Mouse (Mus musculus) midbrain, postnatal 0 days (tissue): ENCODE data around the gene Mcat. TPM values are rescaled to one million over a fixed set of nuclear protein-coding genes. Genes with fewer than 3 reads are reported as not detected.
"Not testable (repeated sequence)": the region's sequence is repeated elsewhere in the genome, so short reads cannot be mapped to it uniquely, and the experiment has no call there.

Experiments
- ATAC-seq: fragments of 200-750 bp; cut with Nextera tagmentation; 2 replicates; pipeline ENCODE4 v1.8.0; 2017; ENCODE audit warnings: moderate number of reproducible peaks, mild to moderate bottlenecking, moderate TSS enrichment, moderate library complexity; ENCODE audit not compliant: low FRiP score
- DNase-seq: peaks from one replicate; pipeline ENCODE4 v3.0.0-alpha.2; 2015; ENCODE audit warnings: low spot score
- H3K27ac ChIP-seq: fragments of 300-500 bp; sonication (generic); 2 replicates; pipeline ENCODE4 v1.5.1; 2014; ENCODE audit warnings: low read depth, mild to moderate bottlenecking, low read length, mixed read lengths
- H3K27me3 ChIP-seq: fragments of 300-500 bp; sonication (generic); 2 replicates; pipeline ENCODE4 v1.6.1; 2014; ENCODE audit warnings: low read length, control low read depth, mixed read lengths; ENCODE audit not compliant: insufficient read depth
- H3K36me3 ChIP-seq: fragments of 300-500 bp; sonication (generic); 2 replicates; pipeline ENCODE4 v1.6.1; 2014; ENCODE audit warnings: low read length, control low read depth, mixed read lengths; ENCODE audit not compliant: insufficient read depth
- H3K4me1 ChIP-seq: fragments of 300-500 bp; sonication (generic); 2 replicates; pipeline ENCODE4 v1.6.1; 2014; ENCODE audit warnings: mild to moderate bottlenecking, control low read depth, antibody characterized with exemption, low read length, mixed read lengths; ENCODE audit not compliant: insufficient read depth
- H3K4me2 ChIP-seq: fragments of 300-500 bp; sonication (generic); 2 replicates; pipeline ENCODE4 v1.6.1; 2014; ENCODE audit warnings: low read depth, mild to moderate bottlenecking, low read length, mixed read lengths; ENCODE audit not compliant: poor library complexity, severe bottlenecking
- H3K4me3 ChIP-seq: fragments of 300-500 bp; sonication (generic); 2 replicates; pipeline ENCODE4 v1.5.1; 2014; ENCODE audit warnings: low read depth, mild to moderate bottlenecking, low read length, moderate library complexity
- H3K9ac ChIP-seq: fragments of 300-500 bp; sonication (generic); replicated peaks from 2 replicates; pipeline ENCODE4 v1.6.1; 2014; ENCODE audit warnings: mild to moderate bottlenecking, low read length, moderate library complexity, mixed read lengths; ENCODE audit not compliant: poor library complexity, severe bottlenecking
- H3K9me3 ChIP-seq: fragments of 300-500 bp; sonication (generic); 2 replicates; pipeline ENCODE4 v1.6.1; 2016; ENCODE audit warnings: low read length, control low read depth
- CTCF ChIP-seq: IDR thresholded peaks from 2 replicates; pipeline ENCODE4 v1.5.1; 2016; ENCODE audit warnings: antibody characterized with exemption, mild to moderate bottlenecking
- WGBS: fragments of 180-500 bp; shearing (Covaris S2); extraction: QIAGEN DNeasy Blood & Tissue Kit; methylation state at CpG from one replicate; pipeline ENCODE4 v1.1.7; 2014; 5-methylcytosine and 5-hydroxymethylcytosine counted together
- polyA plus RNA-seq: library from polyadenylated mRNA; unstranded; fragments of >200 nt; fragmentation: Nextera tagmentation; extraction: Ambion mirVana; gene quantifications from 2 replicates; pipeline ENCODE4 v1.2.1, GENCODE M21; 2015
- total RNA-seq: library from RNA; depleted of rRNA; stranded (reverse); fragments of >200 nt; gene quantifications from 2 replicates; pipeline ENCODE4 v1.2.3, GENCODE M21; 2014

Gene Mcat
- total and polyA plus RNA-seq, 2 experiments from 2014 or later = 34.6 to 43.9 TPM

DNA sequence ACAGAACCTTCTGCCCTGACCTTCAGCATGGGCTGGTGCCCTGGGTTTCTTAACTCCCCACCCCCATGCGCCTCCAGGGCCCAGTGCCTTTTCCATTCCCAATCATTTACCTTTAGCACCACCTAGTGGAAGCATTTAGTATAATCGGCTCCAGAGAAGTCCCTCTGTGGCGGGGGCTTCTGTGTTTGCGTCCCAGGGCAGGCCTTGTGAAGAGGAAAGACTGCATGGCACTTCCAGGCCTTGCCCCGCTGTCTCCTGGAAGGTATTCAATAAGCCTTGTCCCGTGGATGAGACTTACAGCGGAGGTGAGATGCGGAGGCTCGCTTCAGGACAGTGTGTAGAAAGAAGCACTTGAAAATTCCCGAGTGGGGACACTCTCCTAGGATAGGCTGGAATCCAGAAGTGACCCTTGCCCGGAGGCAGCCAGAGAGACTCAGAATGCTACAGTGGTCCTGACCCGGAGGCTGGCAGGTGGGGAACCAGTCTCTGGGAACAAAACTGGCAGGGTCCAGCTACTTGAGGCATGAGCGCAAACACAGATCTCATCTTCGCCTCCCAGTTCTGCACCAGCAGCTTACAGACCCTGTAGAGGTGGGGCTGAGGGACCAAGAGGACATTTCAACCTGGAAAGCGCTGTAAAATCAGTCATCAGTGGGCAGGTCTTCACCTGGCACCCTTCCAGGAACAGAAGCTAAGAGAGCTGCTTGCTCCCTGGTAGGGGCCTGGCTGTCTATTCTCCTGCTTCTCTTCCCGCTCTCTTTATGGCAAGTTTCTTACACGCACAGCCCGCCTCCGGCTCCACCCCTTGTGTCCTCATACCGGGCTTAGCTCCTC lies 45.2 kb downstream of the Mcat start:
- Histone ChIP-seq H3K36me3 (no peaks in the 10 kb centered on the region), H3K27ac (no peak overlapping the region), H3K27me3 (no peaks in the 10 kb centered on the region), H3K4me2 (peak overlapping the region; percentile 28; the same call in 1 of the 2 replicates), H3K4me3 (no peak overlapping the region), H3K9me3 (no peaks in the 10 kb centered on the region), H3K4me1 (no peaks in the 10 kb centered on the region), H3K9ac (no peak overlapping the region)
- DNase-seq = peak; percentile 84
- TF ChIP-seq CTCF = peak; percentile 89
- WGBS = 33% methylated on average over 20 of the region's 20 CpGs
- 0 out of 2 replicates have a peak, but pooled peaks have one; percentile 34 for ATAC-seq

DNA sequence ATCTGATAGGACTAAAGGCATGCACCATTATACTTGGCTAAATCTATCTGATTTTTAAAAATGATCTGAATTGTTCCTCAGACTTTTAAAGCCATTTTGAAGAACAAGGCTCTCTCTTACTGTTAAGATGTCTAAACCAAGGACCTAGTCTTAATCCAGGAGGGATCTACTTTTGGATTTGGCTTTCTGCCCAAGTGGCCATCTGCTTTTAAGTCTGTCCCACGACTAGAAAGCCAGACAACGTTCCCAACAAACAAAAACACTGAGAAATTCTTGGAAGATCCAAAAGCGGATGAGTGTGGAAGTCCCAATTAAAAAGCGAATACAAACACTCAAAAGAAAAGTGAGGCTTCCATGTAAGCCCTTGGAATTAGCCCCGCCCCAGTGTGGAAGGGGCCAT lies 48.6 kb downstream of the Mcat start:
- ATAC-seq = no peak

DNA sequence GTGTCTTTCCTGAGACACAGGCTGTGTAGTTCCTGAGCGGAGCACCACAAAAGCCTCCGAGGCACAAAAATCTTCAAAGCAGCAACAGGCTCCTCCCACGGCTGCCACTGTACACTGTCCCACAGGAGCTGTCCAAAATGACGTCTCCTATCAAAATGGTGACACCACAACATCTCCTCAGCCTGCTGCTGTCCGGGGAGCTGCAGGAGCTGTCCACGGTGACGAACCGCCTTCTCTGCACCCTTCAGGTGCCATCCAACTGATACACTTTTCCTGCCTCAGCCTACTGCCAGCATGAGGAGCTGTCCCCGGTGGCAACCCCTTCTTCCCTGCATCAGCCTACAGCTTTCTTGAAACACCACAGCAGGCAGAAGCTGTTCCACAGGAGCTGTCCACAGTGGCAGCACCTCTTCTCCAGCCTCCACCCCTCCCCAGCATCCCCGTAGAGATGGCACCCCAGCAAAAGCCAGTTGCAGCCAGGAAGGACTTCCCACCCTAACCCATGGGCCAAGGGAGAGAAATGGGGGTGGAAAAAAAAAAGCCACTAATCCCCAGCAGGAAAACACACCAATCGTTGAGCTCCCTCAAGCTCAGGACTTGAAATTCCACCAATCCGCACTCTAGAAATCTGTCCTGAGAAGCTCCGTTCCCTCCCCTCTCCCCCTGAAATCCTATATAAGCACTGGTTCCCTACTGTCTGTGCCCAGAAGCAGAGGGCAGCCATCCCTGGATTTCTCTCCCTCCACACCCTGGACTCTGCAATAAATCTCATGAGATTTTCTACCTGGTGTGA lies 50.9 kb downstream of the Mcat start:
- Histone ChIP-seq H3K27ac (no peak overlapping the region), H3K36me3 (no peaks in the 10 kb centered on the region), H3K4me2 (no peak overlapping the region), H3K9me3 (no peaks in the 10 kb centered on the region), H3K4me1 (0 out of 2 replicates have a peak, but pooled peaks cover 2% of the 10 kb centered on the region), H3K27me3 (no peaks in the 10 kb centered on the region), H3K4me3 (no peak overlapping the region), H3K9ac (no peak overlapping the region)
- ATAC-seq (no peak), DNase-seq (no peak)
- no peak for TF ChIP-seq CTCF
- 76% methylated on average over 13 of the region's 13 CpGs for WGBS

More for the DNA sequence above, 48.6 kb downstream of the Mcat start:
- no peaks in the 10 kb centered on the region for H3K4me1 ChIP-seq
- H3K4me2 ChIP-seq = no peak overlapping the region
- DNase-seq = no peak
- no peak for TF ChIP-seq CTCF
- H3K9me3 ChIP-seq = no peaks in the 10 kb centered on the region
- WGBS = 65% methylated on average over 5 of the region's 5 CpGs
- no peak overlapping the region for H3K27ac ChIP-seq
- H3K36me3 ChIP-seq = no peaks in the 10 kb centered on the region
- no peak overlapping the region for H3K4me3 ChIP-seq
- no peaks in the 10 kb centered on the region for H3K27me3 ChIP-seq
- no peak overlapping the region for H3K9ac ChIP-seq

DNA sequence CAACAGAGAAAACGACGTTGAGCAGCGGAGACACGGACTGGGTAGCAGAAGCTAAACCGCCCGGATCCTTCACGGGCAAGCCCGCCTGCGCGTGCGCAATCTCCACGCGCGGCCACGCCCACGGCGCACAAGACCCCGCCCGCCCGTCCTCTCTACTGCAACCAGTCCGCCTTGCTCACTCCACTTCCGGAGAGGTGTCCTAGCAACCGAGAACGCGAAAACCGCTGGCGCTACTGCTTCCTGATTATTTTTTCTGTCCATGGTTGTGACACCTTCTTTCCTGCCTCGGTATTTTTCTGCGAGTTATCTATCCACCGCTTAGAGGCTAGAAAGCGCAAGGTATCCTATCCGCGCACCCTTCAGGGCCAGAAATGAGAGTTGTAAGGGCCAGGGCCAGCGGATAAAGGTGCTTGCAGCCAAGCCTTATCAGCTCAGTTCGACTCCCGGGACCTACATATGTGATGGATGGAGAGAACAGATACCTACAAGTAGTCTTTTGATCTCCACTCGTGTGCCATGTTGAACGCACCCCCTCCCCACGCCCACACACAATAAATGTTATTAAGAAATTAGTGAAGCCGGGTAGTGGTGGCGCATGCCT lies 52.7 kb downstream of the Mcat start, which contains the start of gene Ttll1:
Ttll1 (minus strand) TSS at position 89 of the 601 bp plus-strand sequence.
- Histone ChIP-seq H3K9me3 (no peaks in the 10 kb centered on the region), H3K27me3 (no peaks in the 10 kb centered on the region), H3K27ac (peak within 1 kb of the TSS; percentile 91), H3K4me1 (0 out of 2 replicates have a peak, but pooled peaks cover 2% of the 10 kb centered on the region), H3K9ac (peak within 1 kb of the TSS; percentile 71), H3K4me2 (peak within 1 kb of the TSS; percentile 64), H3K36me3 (no peaks in the 10 kb centered on the region; the same call in 1 of the 2 replicates), H3K4me3 (peak within 1 kb of the TSS; percentile 71)
- peak; percentile 96 for ATAC-seq
- TF ChIP-seq CTCF = no peak
- 12% methylated on average over 41 of the region's 41 CpGs for whole genome bisulfite sequencing
- peak; percentile 95 for DNase-seq

DNA sequence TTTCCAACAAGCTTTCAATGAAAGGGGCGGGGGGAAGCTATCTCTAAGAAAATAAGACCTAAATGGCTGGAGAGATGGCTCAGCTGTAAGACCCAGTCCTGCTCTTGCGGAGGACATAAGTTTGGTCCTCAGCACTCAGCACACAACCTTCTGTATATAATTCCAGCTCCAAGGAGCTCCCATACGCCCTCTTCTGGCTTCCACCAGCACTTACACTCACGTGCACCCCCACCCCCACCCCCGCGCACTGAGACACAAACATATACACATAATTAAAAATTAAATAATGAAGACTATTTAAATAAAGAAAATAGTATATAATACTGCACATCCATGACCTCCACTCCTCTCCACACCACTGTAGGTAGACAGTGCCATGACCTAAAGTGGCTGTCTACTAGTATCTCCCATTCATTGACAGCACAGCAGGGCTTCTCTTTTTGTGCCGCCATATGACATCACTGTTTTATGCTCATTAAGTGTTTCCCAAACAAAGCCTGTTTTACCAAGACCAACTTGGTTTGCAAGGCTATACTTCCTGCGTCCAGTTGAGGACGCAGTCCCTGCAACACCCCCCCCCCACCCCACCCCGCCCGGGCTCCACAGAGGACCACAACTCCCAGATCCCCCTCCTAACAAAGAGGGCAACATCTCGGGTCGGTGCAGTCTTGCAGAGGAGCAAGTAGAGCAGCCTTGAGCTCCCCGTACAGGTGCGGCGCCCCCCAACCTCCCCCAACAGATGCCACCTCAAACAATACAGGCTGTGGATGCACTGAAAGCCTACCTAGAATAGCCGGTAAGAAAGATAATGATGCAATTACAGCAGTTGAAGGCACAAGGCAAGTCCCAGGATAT lies 53.4 kb downstream of the Mcat start:
- Histone ChIP-seq H3K4me2 (peak overlapping the region; percentile 64), H3K4me3 (peak overlapping the region; percentile 71), H3K27ac (peak overlapping the region; percentile 91), H3K9me3 (no peaks in the 10 kb centered on the region), H3K27me3 (no peaks in the 10 kb centered on the region), H3K4me1 (0 out of 2 replicates have a peak, but pooled peaks cover 2% of the 10 kb centered on the region), H3K9ac (peak overlapping the region; percentile 71), H3K36me3 (no peaks in the 10 kb centered on the region; the same call in 1 of the 2 replicates)
- DNase-seq (peak; percentile 57), ATAC-seq (peak; percentile 79)
- WGBS = 25% methylated on average over 17 of the region's 17 CpGs
- TF ChIP-seq CTCF = peak; percentile 44

DNA sequence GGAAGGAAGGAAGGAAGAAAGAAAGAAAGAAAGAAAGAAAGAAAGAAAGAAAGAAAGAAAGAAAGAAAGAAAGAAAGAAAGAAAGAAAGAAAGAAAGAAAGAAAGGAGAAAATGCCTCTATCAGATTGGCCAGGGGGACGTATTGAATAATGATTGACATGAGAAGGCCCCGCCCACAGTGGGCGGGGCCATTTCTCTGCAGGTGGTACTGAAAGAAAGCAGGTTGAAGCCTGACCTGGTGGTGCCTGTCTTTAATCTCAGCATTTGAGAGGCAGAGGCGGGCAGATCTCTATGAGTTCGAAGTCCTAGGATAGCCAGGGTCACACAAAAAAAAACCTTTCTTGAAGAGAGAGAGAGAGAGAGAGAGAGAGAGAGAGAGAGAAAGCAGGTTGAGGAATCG lies 62.1 kb downstream of the Mcat start:
- not testable (repeated sequence) for H3K4me2 ChIP-seq, H3K27me3 ChIP-seq, DNase-seq, H3K9me3 ChIP-seq, H3K9ac ChIP-seq, ATAC-seq, H3K27ac ChIP-seq, H3K4me1 ChIP-seq, H3K4me3 ChIP-seq
- peaks cover 57% of the 10 kb centered on the region for H3K36me3 ChIP-seq
- 76% methylated on average over 5 of the region's 6 CpGs for WGBS
